Mouse (Mus musculus): Measurements from ENCODE around the gene Abca6. TPM values are rescaled to one million over a fixed set of nuclear protein-coding genes. Genes with fewer than 3 reads are reported as not detected.

The Abca6 gene
- polyA plus RNA-seq, 1 experiment, result 0.33 TPM

DNA sequence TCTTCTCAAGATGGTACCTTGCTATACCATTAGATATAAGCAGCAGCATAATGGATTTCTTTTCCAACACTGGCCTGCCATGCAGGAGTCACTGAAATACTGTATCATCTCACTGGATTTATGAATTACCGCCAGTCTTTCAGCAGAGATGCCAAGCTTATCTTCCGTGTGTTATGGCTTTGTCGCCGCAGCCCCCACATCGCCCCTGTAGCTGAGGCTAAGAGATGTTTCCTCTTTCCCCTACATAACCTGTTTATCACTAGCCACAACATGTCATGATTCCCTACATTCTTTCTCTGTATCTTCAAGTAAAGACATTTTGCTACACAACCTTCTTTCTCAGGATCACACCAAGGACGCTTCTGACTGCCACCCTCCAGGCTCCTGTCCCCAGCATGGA lies 15.7 kb upstream of the Abca6 start:
- DNase-seq (ENCODE audit: low read depth), result no peak
- TF ChIP-seq POLR2A (IDR thresholded peaks at IDR 0.05; ENCODE audit: borderline replicate concordance, extremely low read depth, insufficient read depth, insufficient read length, poor library complexity, severe bottlenecking) (no peak), CTCF (IDR thresholded peaks at IDR 0.05; ENCODE audit: borderline replicate concordance, extremely low read depth, insufficient read depth, insufficient read length) (no peak)

DNA sequence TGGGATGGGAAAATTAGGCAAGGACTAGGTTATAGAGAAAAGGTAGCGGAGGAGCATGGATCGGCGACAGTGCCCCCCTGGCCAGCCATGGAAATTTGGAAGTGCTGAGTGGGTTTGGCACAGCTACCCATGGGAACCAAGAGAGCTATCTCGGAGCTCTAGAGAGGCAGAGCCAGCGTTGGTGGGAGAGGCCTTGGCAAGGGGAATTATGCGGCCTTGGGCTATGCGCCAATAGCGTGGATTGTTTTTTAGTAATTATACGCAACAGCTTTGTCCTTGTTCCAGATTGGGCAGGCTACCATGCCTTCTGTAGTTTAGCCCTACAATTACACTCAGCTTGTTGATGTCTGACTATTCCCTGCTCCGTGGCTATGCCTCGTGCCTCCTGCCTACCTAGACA lies 15.2 kb upstream of the Abca6 start:
- peak; percentile 78 for DNase-seq (ENCODE audit: low read depth)

DNA sequence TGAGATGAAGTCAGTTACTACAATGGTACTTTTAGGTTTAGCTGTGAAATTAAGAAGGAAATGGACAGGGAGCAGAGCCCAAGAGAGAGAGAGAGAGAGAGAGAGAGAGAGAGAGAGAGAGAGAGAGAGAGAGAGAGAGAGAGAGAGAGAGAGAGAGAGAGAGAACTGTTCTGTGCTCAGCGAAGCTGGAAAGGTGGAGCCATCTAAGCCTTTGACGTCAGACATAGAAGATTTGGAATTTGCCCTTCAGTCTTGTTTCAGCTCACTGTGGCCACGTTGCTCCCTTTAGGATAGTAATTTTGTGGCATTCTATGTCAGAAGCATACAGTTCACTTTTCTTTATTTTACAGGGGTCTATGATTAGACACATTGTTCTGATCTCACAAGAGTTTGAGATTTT lies 10.3 kb upstream of the Abca6 start:
- no peak for DNase-seq (ENCODE audit: low read depth)
- TF ChIP-seq CTCF (IDR thresholded peaks at IDR 0.05; ENCODE audit: borderline replicate concordance, extremely low read depth, insufficient read depth, insufficient read length), result no peak
- no peak for TF ChIP-seq POLR2A (IDR thresholded peaks at IDR 0.05; ENCODE audit: borderline replicate concordance, extremely low read depth, insufficient read depth, insufficient read length, poor library complexity, severe bottlenecking)

More for the DNA sequence above, 15.2 kb upstream of the Abca6 start:
- no peak for TF ChIP-seq POLR2A (IDR thresholded peaks at IDR 0.05; ENCODE audit: borderline replicate concordance, extremely low read depth, insufficient read depth, insufficient read length, poor library complexity, severe bottlenecking)
- no peak for TF ChIP-seq CTCF (IDR thresholded peaks at IDR 0.05; ENCODE audit: borderline replicate concordance, extremely low read depth, insufficient read depth, insufficient read length)

DNA sequence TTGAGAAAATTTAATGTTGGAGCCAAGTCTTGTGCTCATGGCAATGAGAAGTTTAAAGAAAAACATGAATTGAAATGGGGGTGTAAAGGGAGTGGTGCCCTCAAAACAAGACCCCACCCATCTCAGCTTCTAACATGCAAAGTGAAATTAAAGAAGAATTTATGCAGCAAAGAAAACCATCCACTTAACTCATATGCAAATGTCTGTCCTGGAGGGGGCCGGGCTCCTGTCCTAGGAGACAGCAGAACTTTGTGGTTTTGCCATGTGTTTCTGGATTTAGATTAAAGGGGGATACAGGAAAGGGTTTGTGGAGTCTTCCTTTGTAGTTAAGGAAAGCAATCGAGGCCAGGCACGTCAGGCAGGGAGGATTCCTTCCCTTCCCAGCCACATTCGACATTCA lies 6.3 kb upstream of the Abca6 start:
- no peak for DNase-seq (ENCODE audit: low read depth)
- TF ChIP-seq POLR2A (IDR thresholded peaks at IDR 0.05; ENCODE audit: borderline replicate concordance, extremely low read depth, insufficient read depth, insufficient read length, poor library complexity, severe bottlenecking) (no peak), CTCF (IDR thresholded peaks at IDR 0.05; ENCODE audit: borderline replicate concordance, extremely low read depth, insufficient read depth, insufficient read length) (no peak)

DNA sequence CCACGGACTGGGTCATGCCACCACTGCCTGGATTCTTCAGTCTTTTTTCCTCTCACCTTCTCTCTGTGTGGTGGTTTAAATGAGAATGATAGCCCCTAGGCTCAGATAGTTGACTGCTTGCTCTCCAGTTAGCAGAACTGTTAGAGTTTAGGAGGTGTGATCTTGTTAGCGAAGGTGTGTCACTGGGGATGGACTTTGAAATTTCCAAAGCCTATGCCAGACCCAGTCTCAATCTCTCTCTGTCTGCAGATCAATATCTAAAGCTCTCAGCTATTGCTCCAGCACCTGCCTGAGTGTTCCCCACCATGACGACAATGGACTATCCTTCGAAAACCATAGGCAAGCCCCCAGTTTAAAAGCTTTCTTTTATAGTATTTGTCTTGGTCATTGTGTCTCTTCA lies 5.5 kb upstream of the Abca6 start:
- DNase-seq (ENCODE audit: low read depth), result no peak
- no peak for TF ChIP-seq POLR2A (IDR thresholded peaks at IDR 0.05; ENCODE audit: borderline replicate concordance, extremely low read depth, insufficient read depth, insufficient read length, poor library complexity, severe bottlenecking)
- no peak for TF ChIP-seq CTCF (IDR thresholded peaks at IDR 0.05; ENCODE audit: borderline replicate concordance, extremely low read depth, insufficient read depth, insufficient read length)

DNA sequence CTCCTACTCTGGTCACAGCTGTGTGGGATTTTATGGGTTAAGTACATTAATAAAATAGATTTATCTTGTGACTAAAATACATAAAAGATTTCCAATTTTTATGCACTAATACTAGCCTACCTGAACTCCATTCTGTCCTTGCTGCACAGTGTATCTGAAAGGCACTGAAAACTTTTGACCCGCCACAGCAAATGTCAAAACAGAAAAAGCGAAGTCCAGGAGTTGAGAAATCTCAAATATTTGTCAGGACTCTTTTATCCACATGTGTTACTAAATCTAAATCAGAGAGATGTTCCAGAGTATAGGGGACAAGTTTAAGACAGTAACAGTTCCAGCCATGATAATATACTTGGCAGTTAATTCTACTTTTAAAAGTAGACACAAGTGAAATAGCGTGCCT lies 680 bp upstream of the Abca6 start:
- DNase-seq (ENCODE audit: low read depth), result no peak
- TF ChIP-seq CTCF (IDR thresholded peaks at IDR 0.05; ENCODE audit: borderline replicate concordance, extremely low read depth, insufficient read depth, insufficient read length) (no peak), POLR2A (IDR thresholded peaks at IDR 0.05; ENCODE audit: borderline replicate concordance, extremely low read depth, insufficient read depth, insufficient read length, poor library complexity, severe bottlenecking) (no peak)

DNA sequence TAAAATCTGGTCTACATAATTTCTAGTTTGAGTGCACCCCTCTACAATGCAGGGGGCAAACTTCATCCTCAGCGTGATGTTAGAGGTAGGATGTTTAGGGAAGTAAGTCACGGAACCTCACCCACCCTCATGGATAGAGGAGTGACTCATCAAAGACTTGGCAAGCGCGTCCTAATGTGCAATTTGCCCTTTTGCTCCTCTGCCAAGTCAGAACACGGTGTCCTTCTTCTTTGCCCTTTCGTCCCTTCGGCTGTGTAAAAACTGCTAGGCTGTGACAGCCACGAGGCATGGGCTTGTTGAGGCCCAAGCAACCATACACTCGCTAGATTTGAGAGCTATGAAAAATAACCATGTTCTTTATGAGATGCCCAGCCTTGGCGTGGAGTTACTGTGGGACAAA lies 6.8 kb downstream of the Abca6 start:
- TF ChIP-seq CTCF (IDR thresholded peaks at IDR 0.05; ENCODE audit: borderline replicate concordance, extremely low read depth, insufficient read depth, insufficient read length) (no peak), POLR2A (IDR thresholded peaks at IDR 0.05; ENCODE audit: borderline replicate concordance, extremely low read depth, insufficient read depth, insufficient read length, poor library complexity, severe bottlenecking) (no peak)
- no peak for DNase-seq (ENCODE audit: low read depth)

DNA sequence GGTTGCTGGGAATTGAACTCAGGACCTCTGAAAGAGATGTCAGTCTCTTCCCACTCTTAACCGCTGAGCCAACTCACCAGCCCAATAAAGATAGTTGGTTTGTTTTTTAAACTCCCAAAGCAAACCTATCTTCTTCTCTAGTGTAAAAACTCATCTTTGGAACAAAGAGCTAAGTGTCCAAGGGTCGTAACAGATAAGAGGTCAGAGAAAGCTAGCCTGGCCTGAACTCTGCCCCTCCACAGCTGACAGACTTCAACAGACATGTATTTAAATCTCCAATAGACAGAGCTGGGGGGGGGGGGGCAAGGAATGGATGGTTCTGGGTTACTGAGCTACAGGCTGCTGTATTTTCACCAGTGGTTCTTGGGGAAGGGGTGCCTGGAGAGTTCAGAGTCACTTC lies 14.1 kb downstream of the Abca6 start:
- no peak for TF ChIP-seq POLR2A (IDR thresholded peaks at IDR 0.05; ENCODE audit: borderline replicate concordance, extremely low read depth, insufficient read depth, insufficient read length, poor library complexity, severe bottlenecking)
- no peak for TF ChIP-seq CTCF (IDR thresholded peaks at IDR 0.05; ENCODE audit: borderline replicate concordance, extremely low read depth, insufficient read depth, insufficient read length)
- no peak for DNase-seq (ENCODE audit: low read depth)

DNA sequence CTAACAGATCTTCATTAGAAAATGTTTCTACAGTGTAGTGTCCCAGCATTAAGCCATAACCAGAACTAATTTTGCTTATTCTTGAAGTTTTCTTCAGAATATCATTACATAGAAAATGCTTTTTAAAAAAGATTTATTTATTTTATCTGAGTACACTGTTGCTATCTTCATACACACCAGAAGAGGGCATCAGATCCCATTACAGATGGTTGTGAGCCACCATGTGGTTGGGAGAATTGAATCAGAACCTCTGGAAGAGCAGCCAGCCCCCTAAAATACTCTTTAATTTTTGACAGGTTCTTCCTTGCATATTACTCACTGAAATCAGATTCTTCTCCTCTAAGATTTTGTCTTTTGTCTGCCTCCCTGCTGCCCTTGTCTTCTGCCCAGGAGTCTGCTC lies 18.6 kb downstream of the Abca6 start:
- TF ChIP-seq CTCF (IDR thresholded peaks at IDR 0.05; ENCODE audit: borderline replicate concordance, extremely low read depth, insufficient read depth, insufficient read length) (no peak), POLR2A (IDR thresholded peaks at IDR 0.05; ENCODE audit: borderline replicate concordance, extremely low read depth, insufficient read depth, insufficient read length, poor library complexity, severe bottlenecking) (no peak)
- DNase-seq (ENCODE audit: low read depth), result no peak

DNA sequence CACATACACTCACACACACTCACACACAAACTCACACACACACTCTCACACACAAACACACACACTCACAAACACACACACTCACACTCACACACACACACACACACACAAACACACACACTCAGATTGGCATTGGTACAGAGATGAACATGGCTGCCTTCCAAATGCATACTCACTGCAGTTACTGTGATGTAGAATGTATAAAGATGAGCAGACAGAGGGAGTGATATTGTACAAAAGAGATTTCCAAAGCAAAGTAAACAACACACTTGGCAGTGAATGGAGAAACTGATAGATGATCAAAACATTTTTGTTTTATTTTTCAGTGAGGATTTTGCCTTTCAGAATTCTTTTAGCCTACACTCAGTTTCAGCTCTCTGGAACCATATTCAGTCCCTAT lies 34.5 kb downstream of the Abca6 start:
- peak; percentile 7 for DNase-seq (ENCODE audit: low read depth)
- TF ChIP-seq CTCF (IDR thresholded peaks at IDR 0.05; ENCODE audit: borderline replicate concordance, extremely low read depth, insufficient read depth, insufficient read length) (no peak), POLR2A (IDR thresholded peaks at IDR 0.05; ENCODE audit: borderline replicate concordance, extremely low read depth, insufficient read depth, insufficient read length, poor library complexity, severe bottlenecking) (no peak)

DNA sequence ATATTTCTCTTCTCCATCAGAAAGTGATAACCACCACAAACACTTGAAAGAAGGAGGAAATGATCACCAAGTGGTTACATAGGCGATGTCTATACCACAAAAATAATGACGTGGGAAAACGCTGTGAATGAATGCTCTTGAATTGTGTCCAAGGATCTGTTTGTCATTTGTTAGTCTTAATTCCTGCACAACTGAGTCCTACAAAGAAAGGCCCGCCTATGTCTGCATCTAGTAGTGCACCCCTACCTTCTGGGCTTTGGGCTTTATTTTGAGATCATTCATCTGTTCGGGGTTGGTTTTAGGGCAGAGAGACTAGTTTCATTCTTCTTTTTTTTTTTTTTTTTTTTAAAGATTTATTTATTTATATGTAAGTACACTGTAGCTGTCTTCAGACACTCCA lies 47.6 kb downstream of the Abca6 start:
- TF ChIP-seq CTCF (IDR thresholded peaks at IDR 0.05; ENCODE audit: borderline replicate concordance, extremely low read depth, insufficient read depth, insufficient read length) (no peak), POLR2A (IDR thresholded peaks at IDR 0.05; ENCODE audit: borderline replicate concordance, extremely low read depth, insufficient read depth, insufficient read length, poor library complexity, severe bottlenecking) (no peak)
- no peak for DNase-seq (ENCODE audit: low read depth)

DNA sequence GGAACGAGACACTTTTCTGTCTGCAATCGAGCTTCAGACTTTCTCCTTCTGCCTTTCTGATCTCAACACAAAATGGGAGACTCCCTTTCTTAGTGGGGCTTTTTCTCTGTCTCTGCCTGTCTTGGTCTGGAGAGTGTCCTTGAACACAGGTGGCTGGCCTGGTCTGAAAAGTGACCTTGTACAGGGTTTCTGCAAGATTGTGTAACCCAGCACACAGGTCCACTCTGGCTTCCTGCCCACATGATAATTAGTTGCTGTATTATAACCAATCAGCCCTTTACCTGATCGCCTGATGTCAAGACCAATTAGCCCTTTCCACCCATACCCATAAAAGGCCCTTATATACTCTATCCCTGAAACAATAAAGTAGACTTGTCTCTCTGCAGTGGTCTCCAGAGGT lies 52.7 kb downstream of the Abca6 start:
- DNase-seq (ENCODE audit: low read depth), result no peak
- TF ChIP-seq POLR2A (IDR thresholded peaks at IDR 0.05; ENCODE audit: borderline replicate concordance, extremely low read depth, insufficient read depth, insufficient read length, poor library complexity, severe bottlenecking) (no peak), CTCF (IDR thresholded peaks at IDR 0.05; ENCODE audit: borderline replicate concordance, extremely low read depth, insufficient read depth, insufficient read length) (no peak)
